Mouse (Mus musculus): ENCODE measurements around the gene Smc3. TPM values are rescaled to one million over a fixed set of nuclear protein-coding genes. Genes with fewer than 3 reads are reported as not detected.

Gene Smc3
- total RNA-seq (2023), result 66.8 TPM

DNA sequence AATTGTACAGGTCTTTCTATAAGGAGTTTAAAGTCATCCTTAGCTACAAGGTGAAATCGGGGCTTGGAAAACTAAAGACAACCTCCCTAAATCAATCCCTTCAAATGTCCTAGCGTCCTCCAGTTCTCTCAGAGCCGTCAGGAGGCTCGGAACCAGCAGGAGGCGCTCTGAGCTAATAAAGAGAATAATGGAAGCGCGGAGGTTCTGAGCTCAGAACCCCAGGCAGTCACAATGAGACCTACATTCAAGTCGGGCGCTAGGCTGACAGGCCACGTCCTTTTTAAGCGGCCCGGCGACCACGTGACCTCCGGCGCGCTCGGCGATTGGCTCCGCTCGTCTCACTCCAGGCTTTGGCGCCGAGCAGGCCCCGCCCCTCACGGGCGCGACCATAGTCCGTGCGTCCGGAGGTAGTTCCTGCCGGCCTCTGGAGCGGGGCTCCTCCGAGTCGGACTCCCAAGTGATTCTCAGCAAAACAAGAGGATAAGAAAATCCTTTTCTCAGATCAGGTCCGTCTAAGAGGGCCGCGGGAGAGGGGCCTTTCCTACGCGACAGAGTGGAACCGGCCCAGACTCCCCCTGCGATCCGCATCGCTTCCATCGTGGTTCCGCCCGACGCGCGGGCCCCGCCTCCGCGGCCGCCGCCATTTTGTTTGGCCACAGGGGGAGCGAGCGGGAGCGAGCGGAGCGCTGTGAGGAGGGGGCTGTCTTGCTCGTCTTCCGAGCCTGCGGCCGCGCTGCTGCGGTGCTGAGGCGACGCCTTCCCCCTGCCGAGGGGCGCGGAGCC lies at the start of gene Smc3:
Gene Smc3 (plus strand): TSS at position 642 of the 783 bp plus-strand sequence.

DNA sequence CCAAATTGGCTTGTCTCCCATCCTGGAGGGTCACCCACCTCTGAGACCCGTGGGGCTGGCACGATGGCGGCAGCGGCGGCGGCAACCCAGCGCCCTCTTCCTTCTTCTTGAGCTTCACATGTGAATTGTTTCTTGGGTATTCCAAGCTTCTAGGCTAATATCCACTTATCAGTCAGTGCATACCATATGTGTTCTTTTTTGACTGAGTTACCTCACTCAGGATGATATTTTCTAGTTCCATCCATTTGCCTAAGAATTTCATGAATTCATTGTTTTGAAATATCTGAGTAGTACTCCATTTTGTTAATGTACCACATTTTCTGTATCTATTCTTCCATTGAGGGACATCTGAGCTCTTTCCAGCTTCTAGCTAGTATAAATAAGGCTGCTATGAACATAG lies 11.2 kb upstream of the Smc3 start, which contains the start of gene Nutf2-ps1:
Gene Nutf2-ps1 (minus strand): TSS at position 101 of the 400 bp plus-strand sequence.

DNA sequence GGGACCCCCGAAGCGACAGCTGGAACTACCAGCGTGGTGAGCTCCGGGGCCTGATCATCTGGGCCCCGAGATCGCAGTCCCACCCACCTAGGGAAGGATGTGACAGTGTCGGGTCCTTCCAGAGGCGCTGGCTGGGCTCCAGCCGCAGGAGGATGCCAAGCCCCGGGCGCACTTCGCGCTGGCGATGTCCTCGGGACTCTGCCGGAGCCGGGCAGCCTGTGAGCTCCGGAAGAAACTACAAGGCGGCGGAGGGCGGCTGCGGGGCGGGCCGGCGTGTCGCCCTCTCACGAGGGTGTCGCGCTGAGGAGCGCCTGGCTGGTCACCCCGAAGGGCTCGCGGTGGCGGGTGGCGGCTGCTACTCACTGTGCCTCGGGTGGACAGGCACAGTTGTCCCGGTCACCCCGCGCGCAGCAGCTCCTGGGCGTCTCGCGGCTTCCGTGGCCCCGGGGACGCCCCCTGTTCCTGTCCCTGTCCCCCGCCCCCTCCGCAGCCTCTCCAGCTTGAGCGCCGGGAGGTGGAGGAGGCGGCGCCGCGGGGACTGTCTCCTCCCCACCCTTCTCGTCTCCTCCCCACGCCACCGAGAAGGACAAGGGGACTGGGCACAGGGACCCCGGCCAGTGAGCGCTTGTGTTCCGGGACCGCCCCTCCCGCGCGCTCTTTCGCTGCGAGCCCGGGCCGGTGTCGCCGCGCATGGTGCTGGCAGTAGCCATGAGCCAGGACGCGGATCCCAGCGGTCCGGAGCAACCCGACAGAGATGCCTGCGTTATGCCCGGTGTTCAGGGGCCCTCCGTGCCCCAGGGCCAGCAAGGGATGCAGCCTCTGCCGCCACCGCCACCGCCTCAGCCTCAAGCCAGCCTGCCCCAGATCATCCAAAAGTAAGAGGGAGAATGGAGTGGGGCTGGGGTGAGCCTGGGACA lies 76.8 kb downstream of the Smc3 start, which contains the start of gene Rbm20:
Gene Rbm20 (plus strand): TSS at position 589 of the 917 bp plus-strand sequence.

Other genes starting within 250 kb of the Smc3 start
- gene Gm10197, start 228.6 kb upstream of the Smc3 start, total RNA-seq (2023), result not detected
- 88.9 TPM for gene Smndc1, start 209.8 kb upstream of the Smc3 start, total RNA-seq (2023)
- 152 TPM for gene Dusp5, start 71.3 kb upstream of the Smc3 start, total RNA-seq (2023)
- gene Nutf2-ps1, start 11.3 kb upstream of the Smc3 start, total RNA-seq (2023), result 34.5 TPM
- 0.28 TPM for gene Rbm20, start 76.9 kb downstream of the Smc3 start, total RNA-seq (2023)

Measured in CD8-positive naive resting alpha-beta T cell, adult 57 days (primary cell).